Mouse (Mus musculus) cerebellum, postnatal 10 days (tissue): ENCODE data around the gene Gm12166.

ENCODE experiments used
- DNase-seq, 2 experiments: peaks; one replicate each; pipeline ENCODE4 v3.0.0; 2021; ENCODE audit warnings: mixed read lengths in 2 of 2

Gene Gm12166

DNA sequence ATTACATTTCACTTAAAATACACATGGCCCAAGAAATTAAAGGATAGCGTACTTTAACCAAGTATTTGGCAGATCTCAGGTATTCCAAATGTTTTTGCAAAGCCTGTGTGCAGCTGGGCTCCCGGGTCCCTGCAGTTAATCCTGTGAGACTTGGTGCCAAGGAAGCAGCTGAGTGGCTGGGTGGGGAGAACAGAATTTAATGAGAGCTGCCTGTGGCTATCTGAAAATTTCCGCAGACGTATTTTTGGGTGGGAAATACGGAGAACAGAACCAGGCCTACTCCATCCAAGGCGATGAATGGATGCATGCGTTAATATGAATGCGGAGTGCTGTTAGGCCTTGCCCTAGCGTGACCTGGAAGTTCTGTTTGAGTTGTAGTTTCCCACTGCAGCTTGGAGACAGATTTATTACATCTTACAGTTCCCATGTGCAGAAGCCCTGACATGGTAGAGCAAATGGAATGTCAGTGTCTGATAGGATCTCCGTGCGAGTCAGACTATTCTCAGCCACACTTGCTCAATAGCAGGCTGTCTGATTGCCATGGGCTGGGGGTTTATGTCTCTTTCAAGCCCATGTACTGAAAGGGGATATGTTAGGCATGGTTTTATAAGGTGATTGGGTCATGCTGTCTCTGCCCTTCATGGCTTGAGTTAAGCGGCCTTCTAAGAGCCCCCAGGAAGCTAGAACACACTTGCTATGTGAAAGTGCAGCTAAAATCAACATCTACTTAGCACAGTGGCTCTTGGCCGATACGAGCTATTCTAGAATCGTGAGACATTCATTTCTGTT, 21.1 kb upstream of the Gm12166 start:
- peak; percentile 39 to 45 for DNase-seq

DNA sequence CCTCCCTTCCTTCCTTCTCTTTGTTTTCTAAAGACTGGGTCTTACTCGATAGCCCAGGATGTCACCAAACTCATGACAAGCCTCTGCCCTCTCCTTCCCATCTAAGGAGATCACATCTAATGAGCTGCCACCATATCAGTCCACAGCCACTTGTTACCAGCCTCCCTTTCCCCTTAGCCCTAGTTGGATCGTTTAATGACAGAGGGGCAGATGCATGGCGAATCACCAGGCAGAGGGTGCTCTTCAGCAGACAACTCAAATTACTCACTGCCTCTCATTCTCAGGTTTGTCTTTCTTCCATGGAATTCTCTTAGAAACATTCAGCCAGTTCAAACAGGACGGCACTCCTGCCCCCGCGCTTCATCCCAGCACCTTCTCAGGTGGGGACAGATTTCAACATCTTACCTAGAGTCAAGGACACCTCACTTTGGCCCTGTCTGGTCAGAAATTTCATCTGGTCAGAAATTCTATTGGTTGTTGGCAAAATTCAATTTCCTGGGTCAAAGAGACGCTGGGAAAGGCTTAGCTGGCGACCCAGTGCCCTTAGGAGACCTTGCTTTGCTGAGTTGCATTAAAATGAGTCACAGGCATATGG, 20.4 kb upstream of the Gm12166 start:
- no peak for DNase-seq

DNA sequence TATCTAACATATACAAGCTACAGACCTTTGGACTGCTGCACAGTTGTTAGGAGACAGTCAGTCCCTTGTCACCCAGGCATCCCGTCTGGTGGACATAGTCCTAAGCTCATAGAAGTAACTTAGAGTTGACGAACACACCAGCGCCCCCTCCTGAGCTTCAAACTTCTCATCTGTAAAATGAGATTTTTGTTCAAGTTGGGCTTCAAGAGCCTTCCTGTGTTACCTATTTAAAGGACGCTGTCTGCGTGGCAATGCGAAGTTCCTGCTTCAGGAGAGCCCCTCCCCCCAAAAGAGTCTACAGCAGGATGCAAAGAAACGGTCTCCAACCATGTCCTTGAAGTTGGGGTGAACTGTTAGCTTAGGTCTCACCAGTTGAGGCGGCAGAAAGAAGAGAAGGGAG, 18.7 kb upstream of the Gm12166 start:
- no peak for DNase-seq

DNA sequence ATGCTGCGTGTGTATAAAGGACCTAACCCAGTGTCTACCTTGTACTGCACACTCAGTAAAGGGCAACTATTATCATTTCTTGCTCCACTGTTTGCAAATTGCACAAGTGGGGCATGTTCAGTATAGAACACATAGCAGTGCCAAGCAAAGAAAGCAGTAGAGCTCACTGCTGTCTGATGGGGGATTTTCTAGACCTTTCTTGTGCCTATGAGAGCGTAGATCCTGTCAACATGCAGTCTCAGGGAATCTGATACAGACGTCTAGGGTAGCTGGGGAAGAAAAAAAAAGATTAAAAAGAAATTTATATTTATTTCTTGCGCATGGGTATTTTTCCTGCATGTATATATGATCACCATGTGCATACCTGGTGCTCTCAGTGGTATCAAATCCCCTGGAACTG, 18.0 kb upstream of the Gm12166 start:
- DNase-seq: no peak

DNA sequence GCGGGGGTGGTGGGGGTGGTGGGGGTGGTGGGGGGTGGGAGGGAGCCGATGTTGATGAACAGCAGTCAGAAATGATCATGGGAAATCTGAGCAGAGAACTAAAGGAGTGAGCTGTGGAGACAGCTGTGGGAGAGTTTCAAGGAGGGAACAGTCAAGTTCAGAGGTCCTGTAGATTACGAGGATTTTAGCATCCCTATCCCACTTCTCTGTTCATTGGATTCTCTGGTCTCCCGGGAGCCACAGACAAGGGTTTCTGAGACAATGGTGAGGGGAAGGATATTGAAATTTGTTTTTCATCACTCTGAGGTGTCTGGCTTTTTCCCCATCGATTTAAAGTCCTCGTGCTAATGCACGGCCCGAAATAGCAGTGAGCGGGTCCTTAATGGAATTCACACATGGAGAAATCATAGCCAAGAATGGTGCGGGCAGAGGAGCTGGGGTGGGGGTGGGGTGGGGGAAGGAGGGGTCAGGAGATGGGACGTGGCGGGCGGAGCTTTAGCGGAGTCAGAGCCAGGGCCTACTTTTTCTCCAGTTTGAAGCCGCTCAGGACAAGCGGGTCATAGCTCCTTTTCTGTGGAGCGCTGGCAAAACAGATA, 17.4 kb upstream of the Gm12166 start:
- DNase-seq: no peak

DNA sequence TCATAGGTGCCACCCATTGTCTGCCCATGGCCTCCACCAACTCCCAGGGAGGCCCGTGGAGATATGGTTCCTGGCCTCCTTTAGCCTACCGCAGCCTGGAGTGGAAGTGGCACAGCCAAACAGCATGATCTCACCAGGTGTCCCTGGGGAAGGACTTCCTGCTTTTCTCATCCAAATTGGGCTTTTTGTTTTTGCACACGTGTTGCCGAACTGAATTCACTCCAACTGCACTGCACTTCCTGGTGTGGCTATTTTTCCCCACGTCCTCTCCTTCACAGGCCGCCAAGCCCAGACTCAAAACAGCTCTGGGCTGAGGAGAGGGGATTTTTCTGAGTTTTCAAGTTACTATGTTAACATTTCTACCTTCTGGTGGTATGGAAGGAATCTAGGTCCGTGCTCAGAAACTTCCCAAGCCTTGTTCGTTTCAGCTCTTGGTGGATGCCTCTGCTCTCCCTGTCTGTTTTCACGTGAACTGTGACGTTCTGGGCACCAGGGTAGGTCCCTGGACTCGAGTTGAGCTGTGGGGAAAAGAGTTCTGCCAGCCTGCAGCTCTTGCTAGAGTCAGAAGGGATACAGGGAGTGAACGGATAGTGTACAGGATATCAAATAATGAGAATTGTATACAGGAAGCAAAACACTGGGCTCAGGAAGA, 16.8 kb upstream of the Gm12166 start:
- no peak for DNase-seq

DNA sequence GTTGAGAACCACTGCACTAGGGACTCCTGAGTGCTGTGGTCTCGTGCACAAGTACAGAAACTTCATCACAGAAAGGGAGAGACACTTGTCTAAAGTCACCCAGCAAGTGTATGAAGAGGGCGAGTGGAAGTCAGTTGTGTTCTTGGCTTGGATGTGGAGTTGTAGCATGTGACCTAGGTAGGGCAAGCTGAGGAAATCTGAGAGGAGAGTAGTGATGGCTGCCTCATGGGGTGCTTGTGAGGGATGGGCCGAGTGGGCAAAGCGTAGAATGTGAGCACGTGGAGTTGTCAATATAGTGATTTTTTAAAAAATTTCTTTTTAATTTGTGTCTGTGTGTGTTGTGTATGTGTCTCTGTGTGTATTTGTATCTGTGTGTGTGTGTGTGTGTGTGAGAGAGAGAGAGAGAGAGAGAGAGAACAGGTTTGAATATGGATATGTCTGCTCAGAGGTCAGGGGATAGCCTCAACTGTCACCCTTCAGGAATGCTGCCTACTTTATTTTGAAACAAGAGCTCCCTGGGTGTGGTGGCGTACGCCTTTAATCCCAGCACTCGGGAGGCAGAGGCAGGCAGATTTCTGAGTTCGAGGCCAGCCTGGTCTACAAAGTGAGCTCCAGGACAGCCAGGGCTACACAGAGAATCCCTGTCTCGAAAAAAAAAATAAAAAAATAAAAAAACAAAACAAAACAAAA, 15.4 kb upstream of the Gm12166 start:
- DNase-seq: no peak

DNA sequence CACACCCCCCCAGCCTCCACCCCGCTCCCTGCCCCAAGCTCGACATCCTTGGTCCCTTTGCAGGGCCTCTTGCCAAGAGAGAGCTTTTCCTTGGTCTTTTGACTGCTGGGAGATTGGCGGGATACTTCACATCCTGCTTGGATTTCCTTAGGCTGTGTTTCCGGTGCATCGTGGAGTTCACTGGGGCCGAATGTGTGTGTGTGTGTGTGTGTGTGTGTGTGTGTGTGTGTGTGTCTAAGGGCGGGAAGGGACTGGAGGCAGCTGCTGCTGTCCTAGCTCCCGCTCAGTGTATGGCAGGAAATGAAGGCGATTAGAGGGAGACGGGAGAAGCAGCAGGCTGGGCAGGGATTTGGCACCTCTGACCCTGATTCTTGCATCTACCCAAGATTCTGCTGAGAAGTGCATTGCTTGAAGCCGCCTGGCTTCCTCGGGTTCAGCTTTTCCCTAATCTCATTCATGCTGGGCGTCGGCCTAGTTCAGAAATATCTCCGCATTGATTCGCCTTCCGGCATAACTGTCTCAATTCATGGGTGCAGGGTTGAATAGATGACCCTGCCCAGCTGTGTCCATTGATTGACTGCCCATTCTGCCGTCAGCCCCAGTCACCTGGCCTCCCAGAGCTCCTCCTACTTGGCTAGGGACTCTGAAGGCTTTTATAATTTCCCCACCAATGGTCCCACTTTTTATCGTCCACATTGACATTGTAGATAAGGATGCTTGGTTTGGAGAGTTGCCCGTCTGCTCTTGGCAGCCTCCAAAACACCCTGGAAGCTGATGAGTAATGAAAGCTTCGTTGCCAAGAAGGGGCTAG, 13.3 kb upstream of the Gm12166 start:
- DNase-seq: peak; percentile 78 to 82

DNA sequence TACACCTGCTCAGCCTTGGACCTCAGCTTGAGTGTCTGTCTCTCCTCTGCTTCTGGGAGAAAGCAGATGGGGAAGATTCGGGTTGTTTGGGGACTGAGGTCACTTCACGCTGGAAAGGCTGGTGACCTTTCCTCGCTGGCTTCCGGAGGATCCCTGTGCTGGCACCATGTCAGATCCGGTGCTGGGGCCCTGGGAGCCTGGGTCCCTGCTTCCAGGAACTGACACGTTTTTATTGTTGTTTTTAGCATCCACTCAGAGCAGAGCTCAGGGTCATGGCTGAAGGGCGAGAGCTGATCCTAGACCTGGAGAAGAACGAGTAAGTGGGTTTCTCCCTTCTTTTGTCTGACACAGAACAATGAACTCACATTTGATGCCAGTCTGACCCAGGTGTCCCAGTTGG, 12.6 kb upstream of the Gm12166 start:
- peak; percentile 42 to 45 for DNase-seq

DNA sequence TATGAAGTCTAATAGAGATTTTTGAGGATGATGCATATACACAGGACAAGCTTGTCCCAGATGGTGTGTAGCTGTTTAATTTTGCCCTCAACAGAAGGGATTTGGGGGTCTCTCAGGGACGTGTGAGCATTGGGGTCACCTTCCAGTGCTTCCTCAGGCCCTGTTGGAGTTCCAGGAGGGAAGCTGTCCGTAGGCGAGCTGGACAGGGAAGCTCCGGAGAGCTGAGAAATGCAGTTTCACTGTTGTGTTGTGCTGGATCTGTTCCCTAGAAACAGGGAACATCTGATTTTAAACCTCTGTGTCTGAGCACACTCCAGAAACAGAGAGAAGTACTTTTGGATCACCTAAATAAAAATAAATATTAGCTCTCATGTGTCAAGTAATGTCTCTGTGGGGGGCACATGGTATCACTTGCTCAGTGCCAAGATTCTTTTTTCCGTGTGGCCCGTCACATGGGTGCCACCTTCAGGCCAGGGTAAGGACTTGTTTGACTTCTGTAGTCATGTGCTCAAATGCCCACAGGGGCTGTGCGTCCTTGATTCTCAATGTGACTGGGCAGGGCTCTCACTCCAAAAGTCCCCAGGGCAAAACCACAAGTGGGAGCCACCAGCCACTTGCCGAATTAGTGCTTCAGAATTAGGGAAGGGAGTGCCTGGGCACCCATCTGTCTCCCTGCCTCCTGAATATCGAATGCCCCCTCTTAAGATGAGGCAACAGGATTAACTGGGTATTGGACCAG, 11.0 kb upstream of the Gm12166 start:
- DNase-seq: peak; percentile 41 to 46

DNA sequence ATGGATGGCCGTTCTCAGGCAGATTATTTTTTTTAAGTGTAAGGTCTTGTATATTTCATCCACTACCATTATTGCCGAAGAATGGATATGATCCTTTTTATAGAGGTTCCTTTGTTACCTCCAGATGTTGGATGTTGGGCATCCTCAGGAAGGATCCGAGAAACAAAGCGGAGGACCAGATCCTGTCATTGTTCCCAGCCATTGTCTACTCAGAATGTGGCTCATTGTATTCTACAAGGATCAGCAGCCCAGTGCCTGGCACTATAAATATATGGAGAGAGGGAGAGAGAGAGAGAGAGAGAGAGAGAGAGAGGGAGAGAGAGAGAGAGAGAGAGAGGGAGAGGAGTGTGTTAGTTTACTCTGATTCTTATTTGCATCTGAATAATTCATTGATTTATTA, 10.4 kb upstream of the Gm12166 start:
- no peak for DNase-seq

DNA sequence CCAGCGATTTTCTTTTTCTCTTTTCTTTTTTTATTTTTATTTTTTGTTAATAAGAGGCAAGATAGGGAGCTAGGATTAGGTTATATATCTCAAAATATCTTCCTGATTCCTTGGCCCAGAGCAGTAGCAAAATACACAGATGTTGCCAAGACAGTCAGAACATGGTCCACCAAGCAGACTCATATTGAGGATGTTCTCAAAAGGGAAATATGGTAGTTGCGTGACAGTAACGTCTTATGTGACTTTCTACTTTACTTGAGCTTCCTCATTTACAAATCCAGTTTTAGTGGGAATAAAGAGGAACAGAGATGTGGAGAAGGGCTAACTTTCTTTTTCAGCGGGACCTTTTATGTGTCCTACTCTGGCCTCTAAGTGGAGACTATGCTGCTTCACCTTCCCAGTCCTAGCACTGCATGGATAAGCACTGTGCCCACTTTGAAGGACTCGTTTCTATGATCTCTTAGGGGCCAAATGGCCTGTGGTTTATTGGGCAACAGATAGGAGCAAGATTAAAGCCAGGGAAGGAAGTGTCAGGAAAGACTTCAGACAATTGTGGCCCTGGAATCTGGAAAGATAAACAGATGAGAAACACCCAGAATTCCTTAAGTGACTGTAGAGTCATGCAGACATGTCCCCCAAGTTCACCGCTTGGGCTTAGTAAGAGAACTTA, 9.8 kb upstream of the Gm12166 start:
- no peak for DNase-seq

DNA sequence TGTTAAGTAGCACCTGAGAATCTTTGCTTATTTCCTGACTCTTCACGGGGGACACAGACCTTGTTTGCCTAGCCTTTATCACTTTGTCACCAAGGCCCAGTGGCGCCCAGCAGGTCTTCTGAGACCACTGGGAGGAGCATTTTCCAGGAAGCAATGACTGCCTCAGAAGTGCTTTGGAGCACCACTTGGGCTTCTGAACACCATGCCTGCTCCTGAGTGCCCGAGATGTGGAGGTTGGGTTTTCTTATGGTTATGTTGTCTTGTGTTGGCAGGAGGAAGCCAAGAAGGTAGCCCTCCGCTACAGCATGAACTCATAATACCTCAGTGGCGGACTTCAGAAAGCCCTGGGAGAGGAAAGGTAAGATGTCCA, 8.5 kb upstream of the Gm12166 start:
- no peak for DNase-seq

DNA sequence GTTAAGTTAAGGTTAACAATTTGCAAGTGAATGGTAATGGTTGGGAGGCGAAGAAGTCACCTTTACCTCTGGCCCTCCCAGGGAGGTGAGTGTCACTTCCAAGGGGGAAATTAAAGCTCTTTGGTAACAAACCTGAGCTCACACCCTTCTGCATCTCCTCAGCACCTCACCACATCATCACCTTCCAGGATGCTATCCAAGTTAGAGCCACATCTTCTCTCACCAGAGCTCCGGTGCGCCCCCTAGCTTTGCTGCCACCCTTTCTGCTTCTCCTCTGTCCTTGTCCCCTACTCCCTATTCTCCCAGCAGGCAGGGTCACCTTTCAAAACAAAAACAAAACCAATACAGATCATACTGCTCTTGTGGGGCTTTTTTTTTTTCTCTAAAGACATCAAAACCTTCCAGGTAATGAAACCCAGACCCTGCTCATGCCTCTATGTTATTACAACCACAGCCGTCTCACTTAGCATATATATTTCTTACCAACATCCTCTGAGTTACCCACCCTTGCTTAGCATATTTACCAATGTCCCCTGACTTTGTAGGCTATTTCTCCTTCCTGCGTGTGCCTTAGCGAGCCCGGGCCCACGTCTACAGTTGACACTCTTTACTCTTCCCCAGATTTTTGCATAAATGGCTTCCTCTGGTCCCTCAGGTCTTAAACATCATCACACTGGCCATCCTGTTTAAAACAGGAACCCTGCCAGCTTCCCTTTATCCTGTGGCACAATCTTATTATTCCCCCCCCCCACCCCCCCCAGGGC, 7.9 kb upstream of the Gm12166 start:
- DNase-seq: peak; percentile 50 to 60

DNA sequence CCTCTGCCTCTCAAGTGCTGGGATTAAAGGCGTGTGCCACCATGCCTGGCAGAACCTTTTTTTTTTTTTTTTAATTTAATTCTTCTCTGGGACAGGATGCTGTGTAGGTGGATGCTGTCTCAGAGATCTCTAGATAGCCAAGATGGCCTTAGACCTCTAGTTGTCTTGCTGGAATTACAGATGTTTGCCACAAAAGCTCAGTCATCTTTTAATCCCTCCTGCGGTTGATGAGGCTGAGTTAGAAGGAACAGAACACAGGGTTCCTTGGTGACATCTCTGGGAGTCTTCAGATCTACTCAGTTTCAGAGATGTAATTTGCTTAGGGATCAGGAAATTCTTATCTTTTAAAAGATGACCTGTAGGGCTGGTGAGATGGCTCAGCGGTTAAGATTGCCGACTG, 6.8 kb upstream of the Gm12166 start:
- no peak for DNase-seq

DNA sequence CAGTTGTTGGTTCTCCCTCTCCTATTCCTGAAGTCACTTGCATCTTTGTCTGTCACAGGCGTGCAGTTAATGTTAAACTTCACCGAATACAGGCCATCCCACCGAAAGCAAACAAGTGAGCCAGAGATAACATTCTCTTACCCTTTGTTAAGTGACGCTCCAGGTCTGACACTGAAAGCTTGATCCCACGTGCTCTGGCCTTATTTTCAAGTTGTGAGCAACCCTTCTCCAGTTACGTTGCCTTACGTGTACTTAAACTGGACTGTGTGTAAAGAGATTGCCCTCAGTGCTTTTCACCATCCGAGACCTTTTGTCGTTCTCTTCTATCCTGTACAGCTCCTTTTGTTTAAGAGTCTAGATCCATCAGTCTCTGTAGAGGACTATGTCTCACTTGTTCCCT, 5.9 kb upstream of the Gm12166 start:
- no peak for DNase-seq

DNA sequence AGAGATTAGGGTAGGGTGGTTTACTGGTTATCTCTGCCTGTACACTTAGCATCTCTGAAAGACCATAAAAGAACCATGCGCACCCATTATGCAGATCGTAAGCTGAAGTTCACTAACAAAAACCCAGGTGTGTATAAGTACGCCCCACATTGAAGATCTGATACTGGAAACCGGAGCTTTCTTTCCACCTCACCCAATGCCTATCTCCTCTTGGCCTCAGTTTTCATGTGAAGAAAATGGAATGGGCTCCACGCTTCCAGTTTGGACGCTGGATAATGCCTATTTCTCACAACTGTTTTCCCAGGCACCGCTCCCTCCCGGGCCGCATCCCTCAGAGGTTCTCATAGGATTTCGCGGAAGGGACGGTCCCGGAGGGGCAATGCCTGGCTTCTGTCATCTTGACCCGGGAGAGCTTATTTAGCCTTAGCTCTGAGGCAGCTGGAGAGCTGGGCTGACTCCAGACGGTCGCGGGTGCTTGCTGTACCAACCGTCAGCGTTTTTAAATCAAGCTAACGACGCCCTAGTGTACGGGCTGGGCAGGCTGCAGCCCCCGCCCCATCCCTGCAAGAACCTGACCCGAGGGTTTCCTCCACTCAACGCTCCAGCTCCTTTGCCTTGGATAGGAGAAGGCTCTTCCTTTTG, 4.8 kb upstream of the Gm12166 start:
- DNase-seq: peak; percentile 67 to 70

DNA sequence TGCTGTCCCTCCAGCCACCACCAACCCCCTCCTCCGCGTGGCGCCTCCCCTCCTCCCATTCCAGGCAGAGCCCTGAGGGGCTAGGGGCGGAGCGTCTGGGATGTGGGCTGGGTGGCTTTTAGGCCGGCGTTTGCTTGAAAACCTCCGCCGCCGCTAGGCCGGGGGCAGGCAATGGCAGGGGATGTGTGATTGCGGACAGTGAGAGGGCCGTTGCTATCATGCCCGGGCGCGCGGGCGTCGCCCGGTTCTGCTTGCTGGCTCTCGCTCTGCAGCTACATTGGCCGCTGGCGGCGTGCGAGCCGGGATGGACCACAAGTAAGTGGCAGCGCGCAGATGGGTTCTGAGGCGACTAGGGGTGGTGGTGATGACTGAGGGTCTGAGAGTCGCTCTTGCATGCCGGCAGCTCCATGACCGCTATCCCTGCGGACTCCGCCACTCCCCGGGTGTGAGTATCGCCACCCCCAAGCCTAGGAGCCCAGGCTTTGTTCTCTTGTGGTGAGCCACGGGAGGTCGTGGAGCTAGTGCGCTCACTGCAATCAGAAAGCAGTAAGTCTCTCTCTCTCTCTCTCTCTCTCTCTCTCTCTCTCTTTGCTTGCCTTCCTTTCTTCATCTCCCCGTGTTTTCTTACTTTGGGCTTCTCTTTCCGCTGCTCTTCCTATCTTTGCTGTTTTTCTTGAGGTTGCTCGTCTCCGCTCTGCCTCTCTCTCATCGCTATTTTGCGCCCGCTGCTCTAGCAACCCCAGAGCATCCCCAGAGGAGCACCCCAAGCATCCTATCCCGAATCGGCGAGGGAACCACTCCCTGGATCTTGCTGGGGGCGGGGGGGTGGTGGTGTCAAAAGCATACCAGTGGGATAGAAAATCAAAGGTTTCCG, 4.0 kb upstream of the Gm12166 start, which contains the start of gene Adam19:
Gene Adam19, plus strand, starts transcription at position 97 of the 874 bp plus-strand sequence.
- peak; percentile 89 to 93 for DNase-seq
